Mouse (Mus musculus) thymus, postnatal 0 days (tissue): ENCODE results near the gene Zfp872. TPM values are rescaled to one million over a fixed set of nuclear protein-coding genes. Genes with fewer than 3 reads are reported as not detected.

Experiments used
- polyA plus RNA-seq: library from polyadenylated mRNA; unstranded; fragments of >200 nt; fragmentation: Nextera tagmentation; extraction: Ambion mirVana; gene quantifications from 2 replicates; pipeline ENCODE4 v1.2.1, GENCODE M21; 2015

Gene Zfp872
- polyA plus RNA-seq, 1 experiment from 2014 or later: 0.61 TPM

Other genes with a start within 250 kb of the Zfp872 start
- gene Swsap1, start 232.3 kb upstream of the Zfp872 start, polyA plus RNA-seq: 5.3 and 5.9 TPM in 2 replicates
- 2.5 and 3.1 TPM in 2 replicates for gene Epor, start 224.6 kb upstream of the Zfp872 start, polyA plus RNA-seq
- gene Rgl3, start 198.6 kb upstream of the Zfp872 start, polyA plus RNA-seq: 2.8 and 3.8 TPM in 2 replicates
- gene Ccdc151, start 185.5 kb upstream of the Zfp872 start, polyA plus RNA-seq: 0.44 and 0.52 TPM in 2 replicates
- gene Prkcsh, start 185.3 kb upstream of the Zfp872 start, polyA plus RNA-seq: 68.5 and 72.8 TPM in 2 replicates
- 0.04 and 0.16 TPM in 2 replicates for gene Elavl3, start 136.1 kb upstream of the Zfp872 start, polyA plus RNA-seq
- not detected in 2 replicates for gene Gm49318, start 116.8 kb upstream of the Zfp872 start, polyA plus RNA-seq
- gene Zfp653, start 116.7 kb upstream of the Zfp872 start, polyA plus RNA-seq: 8.0 and 9.6 TPM in 2 replicates
- 44.7 and 44.8 TPM in 2 replicates for gene Ecsit, start 102.7 kb upstream of the Zfp872 start, polyA plus RNA-seq
- 1.4 and 2.9 TPM in 2 replicates for gene Cnn1, start 88.9 kb upstream of the Zfp872 start, polyA plus RNA-seq
- 174 and 178 TPM in 2 replicates for gene Elof1, start 70.9 kb upstream of the Zfp872 start, polyA plus RNA-seq
- 135 TPM in 2 replicates for gene Acp5, start 52.4 kb upstream of the Zfp872 start, polyA plus RNA-seq
- gene Pigyl, start 31.2 kb upstream of the Zfp872 start, polyA plus RNA-seq: 105 and 111 TPM in 2 replicates
- gene Zfp809, start 37.6 kb downstream of the Zfp872 start, polyA plus RNA-seq: 17.9 and 19.9 TPM in 2 replicates
- gene Zfp599, start 71.8 kb downstream of the Zfp872 start, polyA plus RNA-seq: 7.2 and 7.8 TPM in 2 replicates
- 17.0 and 17.7 TPM in 2 replicates for gene Zfp810, start 119.6 kb downstream of the Zfp872 start, polyA plus RNA-seq
- gene Anln, start 201.1 kb downstream of the Zfp872 start, polyA plus RNA-seq: 20.1 and 20.7 TPM in 2 replicates
- gene 9530077C05Rik, start 223.4 kb downstream of the Zfp872 start, polyA plus RNA-seq: 12.3 and 16.2 TPM in 2 replicates